Mouse (Mus musculus): ENCODE data around the gene Arhgef40. TPM values are rescaled to one million over a fixed set of nuclear protein-coding genes. Genes with fewer than 3 reads are reported as not detected.

Gene Arhgef40
- polyA plus RNA-seq, 1 experiment = 109 TPM

- H3K4me1 ChIP-seq (ENCODE audit: control insufficient read depth, insufficient read depth, low read length) = peaks cover 6% of the 10 kb centered on the region; the same call in 1 of the 2 replicates
- H3K4me3 ChIP-seq (ENCODE audit: insufficient read depth, low read length) = peak overlapping the region; percentile 91; the same call in 1 of the 2 replicates
- no peak overlapping the region for H3K27ac ChIP-seq (ENCODE audit: insufficient read depth, low read length)
- no peak for TF ChIP-seq POLR2A (IDR thresholded peaks at IDR 0.05; ENCODE audit: low read depth, low read length)
- no peak for TF ChIP-seq CTCF (IDR thresholded peaks at IDR 0.05; ENCODE audit: borderline replicate concordance, insufficient read depth, low read length)
Measured at GRCm38 (mm10) chr14:51983855-51984246, 668 bp upstream of the Arhgef40 start.

- Histone ChIP-seq H3K4me1 (ENCODE audit: control insufficient read depth, insufficient read depth, low read length) (peaks cover 6% of the 10 kb centered on the region; the same call in 1 of the 2 replicates), H3K4me3 (ENCODE audit: insufficient read depth, low read length) (peak overlapping the region; percentile 91), H3K27ac (ENCODE audit: insufficient read depth, low read length) (peak overlapping the region; percentile 95)
- peak; percentile 90 for TF ChIP-seq POLR2A (IDR thresholded peaks at IDR 0.05; ENCODE audit: low read depth, low read length)
- no peak for TF ChIP-seq CTCF (IDR thresholded peaks at IDR 0.05; ENCODE audit: borderline replicate concordance, insufficient read depth, low read length)
Measured at GRCm38 (mm10) chr14:51985301-51986152, 1.0 kb downstream of the Arhgef40 start.

GRCm38 (mm10) chr14:51986153-51986505 lies 1.6 kb downstream of the Arhgef40 start:
- Histone ChIP-seq H3K4me3 (ENCODE audit: insufficient read depth, low read length) (peak overlapping the region; percentile 33), H3K27ac (ENCODE audit: insufficient read depth, low read length) (peak overlapping the region; percentile 95), H3K4me1 (ENCODE audit: control insufficient read depth, insufficient read depth, low read length) (peaks cover 6% of the 10 kb centered on the region; the same call in 1 of the 2 replicates)
- no peak for TF ChIP-seq POLR2A (IDR thresholded peaks at IDR 0.05; ENCODE audit: low read depth, low read length)
- no peak for TF ChIP-seq CTCF (IDR thresholded peaks at IDR 0.05; ENCODE audit: borderline replicate concordance, insufficient read depth, low read length)

GRCm38 (mm10) chr14:51987177-51987576 lies 2.7 kb downstream of the Arhgef40 start:
- Histone ChIP-seq H3K27ac (ENCODE audit: insufficient read depth, low read length) (peak overlapping the region; percentile 95), H3K4me3 (ENCODE audit: insufficient read depth, low read length) (no peak overlapping the region), H3K4me1 (ENCODE audit: control insufficient read depth, insufficient read depth, low read length) (peaks cover 6% of the 10 kb centered on the region; the same call in 1 of the 2 replicates)
- no peak for TF ChIP-seq POLR2A (IDR thresholded peaks at IDR 0.05; ENCODE audit: low read depth, low read length)
- TF ChIP-seq CTCF (IDR thresholded peaks at IDR 0.05; ENCODE audit: borderline replicate concordance, insufficient read depth, low read length) = no peak

GRCm38 (mm10) chr14:51988731-51989130 lies 4.2 kb downstream of the Arhgef40 start:
- no peak for TF ChIP-seq CTCF (IDR thresholded peaks at IDR 0.05; ENCODE audit: borderline replicate concordance, insufficient read depth, low read length)
- TF ChIP-seq POLR2A (IDR thresholded peaks at IDR 0.05; ENCODE audit: low read depth, low read length) = no peak
- H3K27ac ChIP-seq (ENCODE audit: insufficient read depth, low read length) = no peak overlapping the region
- H3K4me1 ChIP-seq (ENCODE audit: control insufficient read depth, insufficient read depth, low read length) = peaks cover 6% of the 10 kb centered on the region; the same call in 1 of the 2 replicates
- H3K4me3 ChIP-seq (ENCODE audit: insufficient read depth, low read length) = no peak overlapping the region

- H3K4me3 ChIP-seq (ENCODE audit: insufficient read depth, low read length) = no peak overlapping the region
Measured at GRCm38 (mm10) chr14:51989461-51989970, 5.0 kb downstream of the Arhgef40 start.

GRCm38 (mm10) chr14:51994453-51994852 lies 9.9 kb downstream of the Arhgef40 start:
- H3K4me1 ChIP-seq (ENCODE audit: control insufficient read depth, insufficient read depth, low read length) = no peaks in the 10 kb centered on the region
- no peak for TF ChIP-seq POLR2A (IDR thresholded peaks at IDR 0.05; ENCODE audit: low read depth, low read length)
- no peak for TF ChIP-seq CTCF (IDR thresholded peaks at IDR 0.05; ENCODE audit: borderline replicate concordance, insufficient read depth, low read length)
- H3K27ac ChIP-seq (ENCODE audit: insufficient read depth, low read length) = no peak overlapping the region
- H3K4me3 ChIP-seq (ENCODE audit: insufficient read depth, low read length) = no peak overlapping the region

More at GRCm38 (mm10) chr14:51989461-51989970, 5.0 kb downstream of the Arhgef40 start:
- Histone ChIP-seq H3K27ac (ENCODE audit: insufficient read depth, low read length) (no peak overlapping the region), H3K4me1 (ENCODE audit: control insufficient read depth, insufficient read depth, low read length) (peaks cover 6% of the 10 kb centered on the region; the same call in 1 of the 2 replicates)
- TF ChIP-seq CTCF (IDR thresholded peaks at IDR 0.05; ENCODE audit: borderline replicate concordance, insufficient read depth, low read length) = no peak
- no peak for TF ChIP-seq POLR2A (IDR thresholded peaks at IDR 0.05; ENCODE audit: low read depth, low read length)

- no peak overlapping the region for H3K4me3 ChIP-seq (ENCODE audit: insufficient read depth, low read length)
- no peaks in the 10 kb centered on the region for H3K4me1 ChIP-seq (ENCODE audit: control insufficient read depth, insufficient read depth, low read length)
- H3K27ac ChIP-seq (ENCODE audit: insufficient read depth, low read length) = no peak overlapping the region
- TF ChIP-seq CTCF (IDR thresholded peaks at IDR 0.05; ENCODE audit: borderline replicate concordance, insufficient read depth, low read length) (no peak), POLR2A (IDR thresholded peaks at IDR 0.05; ENCODE audit: low read depth, low read length) (no peak)
Measured at GRCm38 (mm10) chr14:51995219-51995871, 10.8 kb downstream of the Arhgef40 start.

- no peaks in the 10 kb centered on the region for H3K4me1 ChIP-seq (ENCODE audit: control insufficient read depth, insufficient read depth, low read length)
- TF ChIP-seq CTCF (IDR thresholded peaks at IDR 0.05; ENCODE audit: borderline replicate concordance, insufficient read depth, low read length) (no peak), POLR2A (IDR thresholded peaks at IDR 0.05; ENCODE audit: low read depth, low read length) (no peak)
- no peak overlapping the region for H3K4me3 ChIP-seq (ENCODE audit: insufficient read depth, low read length)
- no peak overlapping the region for H3K27ac ChIP-seq (ENCODE audit: insufficient read depth, low read length)
Measured at GRCm38 (mm10) chr14:51996231-51996841, 11.8 kb downstream of the Arhgef40 start.

Measured in embryonic fibroblast, embryonic 13.5 days (primary cell).